Mouse (Mus musculus) lung, postnatal 0 days (tissue): ENCODE measurements around the gene Snai1.

Source experiments
- CTCF ChIP-seq: IDR thresholded peaks from 2 replicates; pipeline ENCODE4 v1.5.1; 2016; ENCODE audit warnings: antibody characterized with exemption, mild to moderate bottlenecking
- EP300 ChIP-seq: IDR thresholded peaks from 2 replicates; pipeline ENCODE4 v1.6.1; 2016; ENCODE audit warnings: antibody characterized with exemption, mild to moderate bottlenecking, control low read depth

DNA sequence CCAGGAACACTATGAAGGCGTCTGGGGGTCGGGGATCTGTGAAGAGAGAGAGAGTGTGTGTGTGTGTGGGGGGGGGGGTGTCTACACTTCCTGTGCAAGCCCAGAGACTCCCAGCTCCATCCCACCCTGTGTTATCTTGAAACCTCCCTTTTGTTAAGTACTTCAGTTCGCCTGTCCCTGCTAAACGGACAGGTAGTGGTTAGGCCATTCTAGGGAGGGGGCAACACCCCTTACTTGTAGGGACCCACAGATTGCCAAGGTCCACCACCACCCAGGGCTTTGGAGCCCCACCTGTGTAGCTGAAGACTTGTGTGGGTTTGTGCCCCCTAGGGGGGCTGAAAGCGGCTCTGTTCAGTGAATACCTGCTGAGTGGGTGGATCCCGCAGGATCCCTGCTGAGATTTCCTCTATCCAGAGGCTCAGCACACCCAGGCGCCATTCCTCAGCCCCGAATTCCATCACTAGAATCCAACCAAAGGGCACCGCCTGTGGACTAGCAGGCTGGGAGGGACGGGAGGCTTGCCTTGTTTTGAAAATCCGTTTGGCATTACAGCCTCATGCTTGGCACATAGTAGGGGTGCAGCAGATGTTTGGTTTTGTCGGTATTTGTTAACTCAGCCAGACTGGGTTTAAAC, 2.6 kb downstream of the Snai1 start:
- TF ChIP-seq EP300 (no peak), CTCF (no peak)
